Mouse (Mus musculus): ENCODE results near the gene Galnt10.

GRCm38 (mm10) chr11:57799456-57799855 lies 154.2 kb downstream of the Galnt10 start:
- TF ChIP-seq E2F4 (IDR thresholded peaks at IDR 0.05; ENCODE audit: insufficient read depth), result no peak
- TF ChIP-seq POLR2A (IDR thresholded peaks at IDR 0.05; ENCODE audit: insufficient read length, low read depth), result no peak
- TF ChIP-seq MAX (IDR thresholded peaks at IDR 0.05; ENCODE audit: low read depth), result no peak
- no peak for TF ChIP-seq REST (IDR thresholded peaks at IDR 0.05; ENCODE audit: insufficient read depth, insufficient read length)
- TF ChIP-seq SRF (IDR thresholded peaks at IDR 0.05; ENCODE audit: control insufficient read depth, insufficient read length, low read depth), result no peak
- TF ChIP-seq USF1 (IDR thresholded peaks at IDR 0.05; ENCODE audit: low read depth), result no peak

Measured in myocyte (in vitro differentiated cells).